Mouse (Mus musculus) G1E (cell line): ENCODE results near the gene Htra2. TPM values are rescaled to one million over a fixed set of nuclear protein-coding genes. Genes with fewer than 3 reads are reported as not detected.
A peak's percentile ranks its signal among the peaks of the same experiment; 100 is the strongest.

Experiments used
- ATAC-seq: 2 replicates; pipeline ENCODE4 v1.8.0; 2016; ENCODE audit warnings: mild to moderate bottlenecking; ENCODE audit not compliant: insufficient number of reproducible peaks, poor library complexity, low FRiP score, severe bottlenecking; ENCODE audit errors: extremely low read depth
- DNase-seq: peaks from one replicate; pipeline ENCODE4 v3.0.0; 2012; ENCODE audit warnings: low spot score
- H3K27me3 ChIP-seq: 2 replicates; pipeline ENCODE4 v1.6.1; 2012; ENCODE audit warnings: mild to moderate bottlenecking, low read length, inconsistent platforms; ENCODE audit not compliant: insufficient read depth
- H3K36me3 ChIP-seq: replicated peaks from 2 replicates; pipeline ENCODE3; 2012; ENCODE audit warnings: mild to moderate bottlenecking, inconsistent platforms
- H3K4me1 ChIP-seq: 2 replicates; pipeline ENCODE4 v1.6.1; 2012; ENCODE audit warnings: low read depth, low read length, inconsistent platforms, mixed read lengths; ENCODE audit not compliant: insufficient read depth
- H3K4me3 ChIP-seq: 2 replicates; pipeline ENCODE4 v1.5.1; 2012; ENCODE audit warnings: low read depth, mild to moderate bottlenecking, inconsistent platforms, low read length, moderate library complexity, mixed read lengths
- H3K9me3 ChIP-seq: replicated peaks from 2 replicates; pipeline ENCODE4 v1.6.1; 2012; ENCODE audit warnings: inconsistent platforms
- CTCF ChIP-seq: IDR thresholded peaks from 2 replicates; pipeline ENCODE4 v1.5.1; 2012; ENCODE audit warnings: low read depth, low read length, inconsistent platforms, mixed read lengths
- GATA1 ChIP-seq: IDR thresholded peaks from 2 replicates; pipeline ENCODE4 v1.6.1; 2012; ENCODE audit warnings: borderline replicate concordance, low read length, inconsistent platforms, mixed read lengths
- GATA2 ChIP-seq: IDR thresholded peaks from 2 replicates; pipeline ENCODE4 v1.6.1; 2012; ENCODE audit warnings: low read depth, low read length, inconsistent platforms, borderline replicate concordance
- POLR2AphosphoS5 ChIP-seq: IDR thresholded peaks from 2 replicates; pipeline ENCODE4 v1.6.1; 2012; ENCODE audit warnings: low read depth, low read length, inconsistent platforms; ENCODE audit not compliant: insufficient replicate concordance
- TAL1 ChIP-seq: conservative IDR thresholded peaks from 2 replicates; pipeline ENCODE4 v1.6.1; 2012; ENCODE audit warnings: low read depth, low read length, inconsistent platforms, mixed read lengths
- polyA plus RNA-seq: library from polyadenylated mRNA; stranded (reverse); fragments of >175 nt; gene quantifications from 2 replicates; pipeline ENCODE4 v1.2.3, GENCODE M21; 2012
- total RNA-seq, 2 experiments: library from RNA; stranded (forward) in 1 of 2; stranded (reverse) in 1 of 2; fragments of 200-1000 nt in 1 of 2; fragments of >200 nt in 1 of 2; fragmentation: Nextera tagmentation in 1 of 2; gene quantifications; 2 replicates each; pipeline ENCODE4 v1.2.3; 2014 to 2017

Gene Htra2
- total and polyA plus RNA-seq, 3 experiments: 35.6 to 36.7 (median 36.0) TPM

GRCm38 (mm10) chr6:83070311-83071219 is 15.5 kb upstream of the Htra2 start:
- DNase-seq (no peak), ATAC-seq (no peak)
- TF ChIP-seq GATA1 (no peak), TAL1 (no peak), GATA2 (no peak), POLR2AphosphoS5 (no peak), CTCF (no peak)
- Histone ChIP-seq H3K4me3 (peak overlapping the region; percentile 23; the same call in 1 of the 2 replicates), H3K27me3 (peaks cover 44% of the 10 kb centered on the region), H3K9me3 (peaks cover 33% of the 10 kb centered on the region), H3K36me3 (peaks cover 11% of the 10 kb centered on the region), H3K4me1 (no peaks in the 10 kb centered on the region; the same call in 1 of the 2 replicates)

GRCm38 (mm10) chr6:83070247-83070310 is 15.0 kb upstream of the Htra2 start, which contains the start of gene Tlx2:
TSS of gene Tlx2 (minus strand) at chr6:83070293.
- Histone ChIP-seq H3K4me3 (peak within 1 kb of the TSS; percentile 23; the same call in 1 of the 2 replicates), H3K9me3 (peaks cover 33% of the 10 kb centered on the region), H3K36me3 (peaks cover 13% of the 10 kb centered on the region), H3K27me3 (peaks cover 44% of the 10 kb centered on the region), H3K4me1 (no peaks in the 10 kb centered on the region)
- no peak for DNase-seq
- no peak for TF ChIP-seq GATA2
- TF ChIP-seq POLR2AphosphoS5: no peak
- TF ChIP-seq GATA1: no peak
- no peak for TF ChIP-seq TAL1
- no peak for TF ChIP-seq CTCF
- ATAC-seq: no peak

- Histone ChIP-seq H3K4me3 (peak overlapping the region; percentile 23; the same call in 1 of the 2 replicates), H3K36me3 (peaks cover 15% of the 10 kb centered on the region), H3K4me1 (no peaks in the 10 kb centered on the region), H3K27me3 (peaks cover 44% of the 10 kb centered on the region), H3K9me3 (peaks cover 33% of the 10 kb centered on the region)
- ATAC-seq: no peak
- no peak for DNase-seq
- no peak for TF ChIP-seq POLR2AphosphoS5
These were observed 14.6 kb upstream of the Htra2 start for GRCm38 (mm10) chr6:83069488-83070246.

- no peak for DNase-seq
- Histone ChIP-seq H3K4me3 (peak overlapping the region; percentile 27; the same call in 1 of the 2 replicates), H3K9me3 (peaks cover 33% of the 10 kb centered on the region), H3K4me1 (no peaks in the 10 kb centered on the region), H3K36me3 (peaks cover 20% of the 10 kb centered on the region), H3K27me3 (peaks cover 44% of the 10 kb centered on the region)
- TF ChIP-seq GATA2: no peak
- no peak for TF ChIP-seq GATA1
- no peak for TF ChIP-seq POLR2AphosphoS5
- no peak for TF ChIP-seq TAL1
- TF ChIP-seq CTCF: no peak
- no peak for ATAC-seq
These were observed 13.8 kb upstream of the Htra2 start for GRCm38 (mm10) chr6:83068706-83069487.

GRCm38 (mm10) chr6:83068221-83068620 is 13.1 kb upstream of the Htra2 start:
- peaks cover 40% of the 10 kb centered on the region for H3K27me3 ChIP-seq
- TF ChIP-seq GATA1 (no peak), GATA2 (no peak), CTCF (no peak), POLR2AphosphoS5 (no peak), TAL1 (no peak)
- no peak overlapping the region; the same call in 1 of the 2 replicates for H3K4me3 ChIP-seq
- H3K36me3 ChIP-seq: peaks cover 24% of the 10 kb centered on the region
- no peak for ATAC-seq
- H3K9me3 ChIP-seq: peaks cover 33% of the 10 kb centered on the region
- no peaks in the 10 kb centered on the region for H3K4me1 ChIP-seq
- no peak for DNase-seq

GRCm38 (mm10) chr6:83066441-83066840 is 11.4 kb upstream of the Htra2 start:
- no peak for ATAC-seq
- Histone ChIP-seq H3K27me3 (peaks cover 26% of the 10 kb centered on the region; the same call in 1 of the 2 replicates), H3K4me1 (no peaks in the 10 kb centered on the region), H3K4me3 (no peak overlapping the region), H3K9me3 (peaks cover 33% of the 10 kb centered on the region), H3K36me3 (peaks cover 34% of the 10 kb centered on the region)
- DNase-seq: no peak
- TF ChIP-seq GATA2 (no peak), CTCF (no peak), GATA1 (no peak), TAL1 (no peak), POLR2AphosphoS5 (no peak)
